Mouse (Mus musculus) small intestine, adult 2 months (tissue): ENCODE measurements around the gene Mrrf.

Source experiments
- CTCF ChIP-seq: fragments of 200-500 bp; IDR thresholded peaks from 2 replicates; pipeline ENCODE4 v1.5.1; 2012; ENCODE audit warnings: low read depth, mild to moderate bottlenecking, control low read depth, inconsistent platforms, low read length, moderate library complexity, mixed read lengths; ENCODE audit not compliant: insufficient replicate concordance, insufficient read length; ENCODE audit errors: extremely low read depth
- POLR2A ChIP-seq: fragments of 200-500 bp; IDR thresholded peaks from 2 replicates; pipeline ENCODE4 v1.6.1; 2012; ENCODE audit warnings: low read depth, mild to moderate bottlenecking, control low read depth, inconsistent platforms, low read length, moderate library complexity

GRCm38 (mm10) chr2:36207071-36207470, 70.9 kb downstream of the Mrrf start:
- TF ChIP-seq CTCF (no peak), POLR2A (no peak)
